Mouse (Mus musculus): ENCODE results near the gene Far2. TPM values are rescaled to one million over a fixed set of nuclear protein-coding genes. Genes with fewer than 3 reads are reported as not detected.

The Far2 gene
- polyA plus RNA-seq, 1 experiment from 2014 or later: 11.1 TPM

GRCm38 (mm10) chr6:148205134-148205533, 158.1 kb downstream of the Far2 start:
- H3K4me3 ChIP-seq: no peak overlapping the region
- 96% methylated on average over 1 of the region's 1 CpGs for WGBS
- no peaks in the 10 kb centered on the region for H3K9me3 ChIP-seq
- no peak overlapping the region for H3K4me2 ChIP-seq
- no peaks in the 10 kb centered on the region for H3K27me3 ChIP-seq
- H3K27ac ChIP-seq (replicated peaks): no peak overlapping the region
- no peak for ATAC-seq (ENCODE audit: low read depth)
- H3K4me1 ChIP-seq (replicated peaks): peaks cover 1% of the 10 kb centered on the region
- peaks cover 33% of the 10 kb centered on the region for H3K36me3 ChIP-seq
- H3K9ac ChIP-seq: no peak overlapping the region

DNA sequence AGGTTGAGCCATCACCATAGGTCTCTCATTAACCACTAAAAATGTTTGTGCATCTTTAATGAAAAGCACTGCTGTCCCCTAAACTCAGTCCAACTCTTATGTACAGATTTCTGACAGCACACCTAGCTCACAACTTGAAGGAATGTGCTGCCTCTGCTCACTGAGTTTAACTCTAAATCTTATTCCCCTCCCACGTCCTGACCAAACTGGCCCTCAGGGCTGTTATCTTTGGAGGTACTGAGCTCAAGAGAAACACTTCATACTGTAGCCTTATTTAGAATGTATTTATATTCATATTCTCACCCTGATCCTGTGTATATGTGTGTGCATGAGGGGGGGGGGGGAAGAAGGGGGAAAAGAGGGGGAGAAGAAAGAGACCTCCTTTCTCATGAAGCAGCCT, 160.5 kb downstream of the Far2 start:
- WGBS: 92% methylated on average over 1 of the region's 1 CpGs
- H3K27ac ChIP-seq (replicated peaks): no peak overlapping the region
- ATAC-seq (ENCODE audit: low read depth): no peak

GRCm38 (mm10) chr6:148211391-148211876, 164.4 kb downstream of the Far2 start:
- peak overlapping the region; percentile 94 for H3K27ac ChIP-seq (replicated peaks)
- under 1% methylated on average over 51 of the region's 51 CpGs for WGBS

More for the DNA sequence above, 160.5 kb downstream of the Far2 start:
- H3K4me3 ChIP-seq: no peak overlapping the region
- no peaks in the 10 kb centered on the region for H3K27me3 ChIP-seq
- H3K36me3 ChIP-seq: peaks cover 17% of the 10 kb centered on the region
- peaks cover 13% of the 10 kb centered on the region for H3K4me1 ChIP-seq (replicated peaks)
- no peaks in the 10 kb centered on the region for H3K9me3 ChIP-seq
- no peak overlapping the region for H3K9ac ChIP-seq
- no peak overlapping the region for H3K4me2 ChIP-seq

DNA sequence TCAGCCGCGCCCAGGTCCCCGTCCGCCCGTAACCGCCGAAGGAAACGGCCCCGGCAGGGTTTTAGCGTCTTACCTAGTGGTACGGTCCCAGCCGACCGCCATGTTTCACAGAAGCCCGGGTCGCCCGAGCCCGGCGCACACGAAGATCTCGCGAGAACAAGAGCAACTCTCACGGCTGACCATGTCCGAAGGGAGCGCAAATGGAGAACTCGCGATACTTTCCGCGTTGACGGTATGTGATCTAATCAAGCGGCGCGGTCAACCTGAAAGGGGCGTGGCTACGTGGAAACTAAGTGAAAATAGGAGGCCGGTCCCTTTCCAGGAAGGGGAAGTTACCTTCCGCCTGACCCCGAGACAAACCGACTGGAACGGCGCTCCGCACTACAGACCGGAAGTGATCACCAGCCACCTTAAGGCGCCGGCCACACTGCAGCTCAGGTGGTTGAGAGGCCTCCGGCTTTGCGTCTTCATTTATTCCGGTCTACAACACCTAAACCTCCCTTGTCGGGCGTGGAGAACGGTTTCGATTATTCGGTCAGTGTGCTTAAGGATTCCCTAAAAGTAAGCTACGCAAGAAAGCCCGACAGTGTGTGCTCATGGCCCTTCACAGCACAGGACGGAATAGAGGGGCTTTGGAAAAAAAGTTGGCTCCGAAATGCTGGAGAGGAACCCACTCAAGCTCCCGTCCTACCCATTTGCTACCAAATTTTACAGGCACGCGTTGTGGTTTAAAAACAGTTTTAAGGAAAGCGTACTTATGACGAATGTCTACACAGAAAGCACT, 165.0 kb downstream of the Far2 start, which contains the start of gene Ergic2:
TSS of gene Ergic2 (minus strand) at position 478 of the 784 bp plus-strand sequence.
- peak within 1 kb of the TSS; percentile 97 for H3K9ac ChIP-seq
- H3K27me3 ChIP-seq: no peaks in the 10 kb centered on the region
- peak within 1 kb of the TSS; percentile 80 for H3K4me2 ChIP-seq
- H3K4me1 ChIP-seq (replicated peaks): peaks cover 24% of the 10 kb centered on the region
- under 1% methylated on average over 61 of the region's 61 CpGs for WGBS
- no peaks in the 10 kb centered on the region for H3K36me3 ChIP-seq
- peak within 1 kb of the TSS; percentile 95 for H3K4me3 ChIP-seq
- H3K9me3 ChIP-seq: no peaks in the 10 kb centered on the region
- peak; percentile 99 for ATAC-seq (ENCODE audit: low read depth)
- H3K27ac ChIP-seq (replicated peaks): peak within 1 kb of the TSS; percentile 94

More at GRCm38 (mm10) chr6:148211391-148211876, 164.4 kb downstream of the Far2 start:
- Histone ChIP-seq H3K4me2 (peak overlapping the region; percentile 74), H3K4me3 (peak overlapping the region; percentile 95), H3K27me3 (no peaks in the 10 kb centered on the region), H3K4me1 (replicated peaks) (peaks cover 24% of the 10 kb centered on the region), H3K9me3 (no peaks in the 10 kb centered on the region), H3K9ac (peak overlapping the region; percentile 97), H3K36me3 (no peaks in the 10 kb centered on the region)
- ATAC-seq (ENCODE audit: low read depth): peak; percentile 64

DNA sequence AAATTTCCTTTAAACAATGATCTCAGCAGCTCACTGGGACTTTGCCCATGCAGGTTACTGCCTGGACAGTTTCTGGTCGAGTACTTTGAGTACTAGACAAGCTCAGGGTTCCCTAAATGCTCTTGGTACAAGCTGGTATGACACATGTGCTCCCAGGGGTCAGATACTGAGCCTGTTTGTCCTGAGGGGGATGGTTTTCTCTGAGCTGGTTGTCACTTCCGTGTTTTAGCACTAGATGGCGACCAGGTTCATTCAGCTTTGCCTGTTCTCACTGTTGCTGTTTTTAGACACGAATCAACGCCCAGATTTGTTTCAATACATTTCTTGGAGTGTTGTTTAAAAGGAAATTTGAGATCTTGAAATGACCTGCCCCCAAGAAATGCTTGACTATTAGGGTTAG, 167.7 kb downstream of the Far2 start:
- Histone ChIP-seq H3K36me3 (no peaks in the 10 kb centered on the region), H3K27ac (replicated peaks) (no peak overlapping the region), H3K4me2 (no peak overlapping the region), H3K27me3 (no peaks in the 10 kb centered on the region), H3K9ac (no peak overlapping the region), H3K4me3 (no peak overlapping the region), H3K4me1 (replicated peaks) (peaks cover 24% of the 10 kb centered on the region), H3K9me3 (no peaks in the 10 kb centered on the region)
- WGBS: 9% methylated on average over 5 of the region's 5 CpGs
- ATAC-seq (ENCODE audit: low read depth): no peak

DNA sequence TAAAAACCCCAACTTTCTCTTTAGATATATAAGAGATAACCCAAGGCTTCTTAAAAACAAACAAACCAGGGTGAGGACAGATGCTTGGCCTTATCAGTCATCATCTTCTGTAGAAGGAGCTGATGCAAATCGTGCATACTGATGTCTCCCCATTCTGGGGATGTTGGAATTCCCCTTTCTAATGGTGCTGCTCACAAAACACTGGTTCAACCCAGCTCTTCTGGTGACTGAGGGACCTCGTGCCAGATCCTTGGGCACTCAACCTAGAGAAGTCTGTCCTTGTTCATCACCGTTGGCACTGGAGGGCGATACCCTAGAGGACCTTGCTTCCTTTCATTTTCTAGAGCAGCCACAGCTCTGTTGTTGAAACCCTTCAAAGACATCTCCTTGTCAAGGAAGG, 169.7 kb downstream of the Far2 start:
- H3K4me2 ChIP-seq: no peak overlapping the region
- no peaks in the 10 kb centered on the region for H3K27me3 ChIP-seq
- H3K36me3 ChIP-seq: no peaks in the 10 kb centered on the region
- 91% methylated on average over 4 of the region's 4 CpGs for WGBS
- H3K4me1 ChIP-seq (replicated peaks): peaks cover 12% of the 10 kb centered on the region
- H3K27ac ChIP-seq (replicated peaks): no peak overlapping the region
- no peak overlapping the region for H3K9ac ChIP-seq
- no peak for ATAC-seq (ENCODE audit: low read depth)
- no peaks in the 10 kb centered on the region for H3K9me3 ChIP-seq
- no peak overlapping the region for H3K4me3 ChIP-seq

DNA sequence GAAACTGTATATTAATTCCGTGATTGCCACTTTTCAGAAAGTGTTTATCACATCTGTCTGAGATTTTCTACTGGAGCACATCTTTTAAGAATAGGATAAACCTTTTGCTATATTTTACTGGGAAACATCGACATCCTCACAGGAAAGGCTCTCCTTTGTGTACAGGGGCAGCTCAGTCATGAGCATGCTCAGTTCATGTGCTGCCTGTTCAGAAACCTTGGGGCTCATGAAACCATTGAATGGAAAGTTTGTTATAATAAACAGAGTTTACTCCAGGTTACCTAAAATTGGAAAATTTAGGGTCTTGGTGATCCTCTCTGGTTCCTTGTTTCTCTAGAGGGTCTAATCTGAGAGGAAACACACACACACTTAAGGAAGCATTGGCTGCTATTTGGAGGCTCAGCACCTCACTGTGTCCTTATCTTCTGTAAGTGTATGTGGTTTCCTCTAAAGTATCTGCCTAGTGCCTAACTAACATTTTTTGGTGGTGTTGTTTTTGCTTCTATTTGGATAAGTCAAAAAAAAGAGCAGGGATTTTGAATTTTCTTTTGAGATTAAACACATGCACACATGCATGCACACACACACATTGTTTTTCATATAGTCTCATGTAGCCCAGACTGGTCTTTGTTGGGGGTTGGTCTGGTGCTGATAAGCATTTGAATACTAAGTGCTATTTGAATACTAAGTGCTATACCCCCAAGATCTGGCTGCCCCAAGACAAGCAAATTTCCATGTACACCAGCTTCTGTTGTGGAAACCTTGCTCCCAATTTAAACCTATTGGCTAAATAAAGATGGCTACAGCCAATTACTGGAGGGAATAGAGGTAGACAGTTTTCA, 171.4 kb downstream of the Far2 start:
- Histone ChIP-seq H3K4me2 (no peak overlapping the region), H3K4me1 (replicated peaks) (0 out of 2 replicates have a peak, but pooled peaks cover 5% of the 10 kb centered on the region), H3K27ac (replicated peaks) (no peak overlapping the region), H3K36me3 (no peaks in the 10 kb centered on the region), H3K4me3 (no peak overlapping the region), H3K9me3 (no peaks in the 10 kb centered on the region), H3K9ac (no peak overlapping the region), H3K27me3 (no peaks in the 10 kb centered on the region)
- no peak for ATAC-seq (ENCODE audit: low read depth)
- WGBS: 96% methylated on average over 2 of the region's 2 CpGs

DNA sequence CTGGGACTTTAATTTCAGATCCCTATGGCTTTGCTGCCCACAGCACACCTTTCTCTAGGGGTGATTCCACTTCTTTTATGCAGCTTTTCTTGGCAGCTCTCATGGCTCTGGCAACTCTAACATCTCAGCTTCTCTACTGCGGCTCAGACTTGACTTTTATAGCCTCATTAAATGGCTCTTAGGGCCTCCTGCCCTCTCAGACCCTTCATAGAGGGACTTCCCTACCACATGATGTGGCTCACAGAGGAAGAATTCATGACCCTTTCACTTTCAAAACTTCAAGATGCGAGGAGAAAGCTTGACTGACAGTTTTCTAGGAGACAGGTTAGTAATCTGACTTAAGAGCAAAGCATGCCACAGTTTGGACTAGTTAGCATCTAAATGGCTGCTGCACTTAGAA, 175.6 kb downstream of the Far2 start:
- Histone ChIP-seq H3K4me1 (replicated peaks) (no peaks in the 10 kb centered on the region), H3K9me3 (no peaks in the 10 kb centered on the region), H3K4me2 (no peak overlapping the region), H3K36me3 (no peaks in the 10 kb centered on the region), H3K4me3 (no peak overlapping the region), H3K27ac (replicated peaks) (no peak overlapping the region), H3K27me3 (no peaks in the 10 kb centered on the region), H3K9ac (no peak overlapping the region)
- 36% methylated on average over 2 of the region's 2 CpGs for WGBS
- ATAC-seq (ENCODE audit: low read depth): no peak

DNA sequence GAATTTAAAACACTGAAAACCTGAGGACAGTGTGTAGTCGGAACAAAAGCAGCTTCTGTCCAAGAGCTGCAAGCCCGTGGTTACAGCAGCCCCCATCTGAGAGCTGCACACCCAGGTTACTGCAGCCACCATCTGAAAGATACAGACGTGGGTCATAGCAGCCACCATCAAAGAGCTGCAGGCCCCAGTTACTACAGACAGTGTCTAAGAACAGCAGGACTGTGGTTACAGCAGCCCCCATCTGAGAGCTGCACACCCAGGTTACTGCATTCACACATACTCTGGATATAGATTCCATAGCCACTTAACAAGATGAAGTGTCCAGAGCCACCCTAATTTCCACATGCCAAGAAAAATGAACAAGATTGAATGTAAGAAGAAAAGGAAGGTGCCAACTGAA, 180.5 kb downstream of the Far2 start:
- no peak overlapping the region for H3K4me3 ChIP-seq
- no peaks in the 10 kb centered on the region for H3K27me3 ChIP-seq
- 67% methylated on average over 3 of the region's 3 CpGs for WGBS

More for the DNA sequence above, 180.5 kb downstream of the Far2 start:
- Histone ChIP-seq H3K4me2 (no peak overlapping the region), H3K9me3 (no peaks in the 10 kb centered on the region), H3K36me3 (no peaks in the 10 kb centered on the region), H3K4me1 (replicated peaks) (no peaks in the 10 kb centered on the region), H3K27ac (replicated peaks) (no peak overlapping the region), H3K9ac (no peak overlapping the region)
- ATAC-seq (ENCODE audit: low read depth): no peak

Other genes starting within 250 kb of the Far2 start
- 218 and 246 TPM in 2 replicates for gene Ergic2, start 165.1 kb downstream of the Far2 start, polyA plus RNA-seq (2015; fragmentation: Nextera tagmentation; extraction: Ambion mirVana)